Mouse (Mus musculus): ENCODE results near the gene Hmox1. TPM values are rescaled to one million over a fixed set of nuclear protein-coding genes. Genes with fewer than 3 reads are reported as not detected.
A peak's percentile ranks its signal among the peaks of the same experiment; 100 is the strongest.

The Hmox1 gene
- total RNA-seq, 2 experiments from 2014 or later: 4.3 to 5.1 TPM

GRCm38 (mm10) chr8:75088989-75089881 lies 4.2 kb upstream of the Hmox1 start:
- DNase-seq (ENCODE audit: low spot score in 2 of 2): peak; percentile 58 to 70

- DNase-seq (ENCODE audit: low spot score in 2 of 2): no peak
Measured at GRCm38 (mm10) chr8:75090781-75091365, 2.5 kb upstream of the Hmox1 start.

- DNase-seq (ENCODE audit: low spot score in 2 of 2): no peak
Measured at GRCm38 (mm10) chr8:75102956-75103355, 9.5 kb downstream of the Hmox1 start.

GRCm38 (mm10) chr8:75103376-75103878 lies 10.0 kb downstream of the Hmox1 start:
- DNase-seq (ENCODE audit: low spot score in 2 of 2): no peak

GRCm38 (mm10) chr8:75108527-75109235 lies 15.3 kb downstream of the Hmox1 start:
- peak; percentile 82 for DNase-seq (ENCODE audit: low spot score in 2 of 2)

GRCm38 (mm10) chr8:75109236-75109967 lies 16.0 kb downstream of the Hmox1 start, which contains the start of gene Mcm5:
Gene Mcm5, plus strand, starts transcription at chr8:75109569.
- peak; percentile 98 to 99 for DNase-seq (ENCODE audit: low spot score in 2 of 2)

- DNase-seq (ENCODE audit: low spot score in 2 of 2): no peak
Measured at GRCm38 (mm10) chr8:75110093-75110492, 16.7 kb downstream of the Hmox1 start.

GRCm38 (mm10) chr8:75118505-75118904 lies 25.1 kb downstream of the Hmox1 start:
- no peak for DNase-seq (ENCODE audit: low spot score in 2 of 2)

- no peak for DNase-seq (ENCODE audit: low spot score in 2 of 2)
Measured at GRCm38 (mm10) chr8:75119287-75119686, 25.9 kb downstream of the Hmox1 start.

GRCm38 (mm10) chr8:75119747-75120146 lies 26.3 kb downstream of the Hmox1 start:
- DNase-seq (ENCODE audit: low spot score in 2 of 2): no peak

- DNase-seq (ENCODE audit: low spot score in 2 of 2): no peak
Measured at GRCm38 (mm10) chr8:75127406-75127805, 34.0 kb downstream of the Hmox1 start.

GRCm38 (mm10) chr8:75132485-75132884 lies 39.1 kb downstream of the Hmox1 start:
- peak; percentile 64 to 77 for DNase-seq (ENCODE audit: low spot score in 2 of 2)

- DNase-seq (ENCODE audit: low spot score in 2 of 2): no peak
Measured at GRCm38 (mm10) chr8:75133399-75133798, 40.0 kb downstream of the Hmox1 start.

- peak; percentile 27 to 73 for DNase-seq (ENCODE audit: low spot score in 2 of 2)
Measured at GRCm38 (mm10) chr8:75134603-75135391, 41.4 kb downstream of the Hmox1 start.

- DNase-seq (ENCODE audit: low spot score in 2 of 2): peak in 1 of 2 experiments; percentile 29
Measured at GRCm38 (mm10) chr8:75135756-75136155, 42.3 kb downstream of the Hmox1 start.

GRCm38 (mm10) chr8:75136256-75136655 lies 42.8 kb downstream of the Hmox1 start:
- no peak for DNase-seq (ENCODE audit: low spot score in 2 of 2)

GRCm38 (mm10) chr8:75137536-75137935 lies 44.1 kb downstream of the Hmox1 start:
- DNase-seq (ENCODE audit: low spot score in 2 of 2): peak; percentile 21 to 39
